Mouse (Mus musculus): Measurements from ENCODE around the gene Il10rb. TPM values are rescaled to one million over a fixed set of nuclear protein-coding genes. Genes with fewer than 3 reads are reported as not detected.

Gene Il10rb
- polyA plus RNA-seq, 1 experiment from 2014 or later = 26.0 TPM

DNA sequence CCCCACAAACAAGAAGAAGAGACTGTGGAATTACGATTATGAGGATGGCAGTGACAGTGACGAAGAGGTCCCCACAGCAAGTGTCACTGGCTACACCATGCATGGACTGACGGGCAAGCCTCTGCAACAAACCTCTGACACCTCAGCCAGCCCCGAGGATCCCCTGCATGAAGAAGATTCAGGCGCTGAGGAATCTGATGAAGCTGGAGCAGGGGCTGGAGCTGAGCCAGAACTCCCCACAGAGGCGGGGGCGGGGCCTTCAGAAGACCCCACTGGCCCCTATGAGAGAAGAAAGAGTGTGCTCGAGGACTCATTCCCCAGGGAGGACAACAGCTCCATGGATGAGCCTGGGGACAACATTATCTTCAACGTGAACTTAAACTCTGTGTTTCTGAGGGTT lies 2.2 kb upstream of the Il10rb start:
- H3K4me3 ChIP-seq = no peak overlapping the region
- no peaks in the 10 kb centered on the region for H3K9me3 ChIP-seq (replicated peaks)
- H3K27me3 ChIP-seq (replicated peaks) = no peaks in the 10 kb centered on the region
- peaks cover 63% of the 10 kb centered on the region for H3K36me3 ChIP-seq
- no peak overlapping the region for H3K4me2 ChIP-seq
- WGBS (ENCODE audit: insufficient replicate concordance) = 73% methylated on average over 9 of the region's 9 CpGs
- H3K4me1 ChIP-seq = peaks cover 49% of the 10 kb centered on the region
- ATAC-seq = no peak
- no peak overlapping the region for H3K27ac ChIP-seq
- H3K9ac ChIP-seq = no peak overlapping the region

DNA sequence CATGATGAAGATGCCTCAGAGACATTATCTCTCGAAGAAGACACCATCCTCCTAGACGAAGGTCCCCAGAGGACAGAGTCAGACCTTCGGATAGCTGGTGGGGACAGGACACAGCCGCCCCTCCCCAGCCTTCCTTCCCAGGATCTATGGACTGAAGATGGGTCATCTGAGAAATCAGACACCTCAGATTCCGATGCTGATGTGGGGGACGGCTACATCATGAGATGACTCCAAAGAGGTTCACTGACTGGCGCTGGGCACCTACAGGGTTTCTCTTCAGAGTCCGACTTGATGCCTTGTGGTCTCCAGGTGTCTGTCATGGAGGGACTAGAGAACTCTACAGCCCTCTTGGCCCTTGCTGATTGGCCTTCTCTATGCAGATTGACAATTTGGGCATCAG lies 1.8 kb upstream of the Il10rb start:
- H3K36me3 ChIP-seq = peaks cover 67% of the 10 kb centered on the region
- H3K4me1 ChIP-seq = peaks cover 53% of the 10 kb centered on the region
- H3K4me3 ChIP-seq = no peak overlapping the region
- H3K9ac ChIP-seq = no peak overlapping the region
- no peaks in the 10 kb centered on the region for H3K9me3 ChIP-seq (replicated peaks)
- no peaks in the 10 kb centered on the region for H3K27me3 ChIP-seq (replicated peaks)
- H3K4me2 ChIP-seq = no peak overlapping the region
- ATAC-seq = no peak
- WGBS (ENCODE audit: insufficient replicate concordance) = 89% methylated on average over 8 of the region's 8 CpGs
- H3K27ac ChIP-seq = no peak overlapping the region

DNA sequence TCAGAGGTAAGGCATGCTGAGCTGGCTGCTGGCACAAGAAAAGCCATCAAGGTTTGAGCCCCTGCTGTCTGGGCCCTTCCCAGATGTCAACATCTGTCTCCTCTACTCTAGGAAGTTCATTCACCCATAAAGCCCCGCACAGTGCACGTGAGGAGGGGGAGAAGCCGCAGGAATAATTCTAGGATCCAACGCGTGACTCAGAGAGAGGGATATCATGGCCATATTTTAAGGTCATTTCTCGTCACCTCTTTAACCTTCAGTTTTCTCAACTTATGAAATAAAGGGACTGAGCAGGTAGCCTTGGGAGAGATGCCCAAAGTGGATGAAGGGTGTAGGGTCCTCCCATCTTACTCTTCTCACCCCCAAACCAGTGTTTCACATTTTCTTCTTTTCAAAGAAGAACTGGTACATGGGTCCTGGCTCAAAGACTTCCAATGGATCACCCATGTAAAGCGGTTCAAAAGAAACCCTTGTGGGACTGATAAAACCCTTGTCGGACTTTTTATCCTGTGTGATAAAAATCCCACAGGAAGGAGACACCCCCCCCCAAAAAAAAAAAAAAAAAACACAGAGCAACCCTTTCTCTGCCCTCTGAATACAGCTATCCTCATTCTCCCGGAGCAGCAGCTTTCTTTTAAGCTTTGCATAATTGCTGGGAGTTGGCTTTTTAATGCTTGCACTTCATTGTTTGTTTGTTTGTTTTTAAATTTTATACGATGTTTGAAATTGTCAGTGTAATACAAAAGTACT lies 961 bp upstream of the Il10rb start:
- H3K9me3 ChIP-seq (replicated peaks) = no peaks in the 10 kb centered on the region

DNA sequence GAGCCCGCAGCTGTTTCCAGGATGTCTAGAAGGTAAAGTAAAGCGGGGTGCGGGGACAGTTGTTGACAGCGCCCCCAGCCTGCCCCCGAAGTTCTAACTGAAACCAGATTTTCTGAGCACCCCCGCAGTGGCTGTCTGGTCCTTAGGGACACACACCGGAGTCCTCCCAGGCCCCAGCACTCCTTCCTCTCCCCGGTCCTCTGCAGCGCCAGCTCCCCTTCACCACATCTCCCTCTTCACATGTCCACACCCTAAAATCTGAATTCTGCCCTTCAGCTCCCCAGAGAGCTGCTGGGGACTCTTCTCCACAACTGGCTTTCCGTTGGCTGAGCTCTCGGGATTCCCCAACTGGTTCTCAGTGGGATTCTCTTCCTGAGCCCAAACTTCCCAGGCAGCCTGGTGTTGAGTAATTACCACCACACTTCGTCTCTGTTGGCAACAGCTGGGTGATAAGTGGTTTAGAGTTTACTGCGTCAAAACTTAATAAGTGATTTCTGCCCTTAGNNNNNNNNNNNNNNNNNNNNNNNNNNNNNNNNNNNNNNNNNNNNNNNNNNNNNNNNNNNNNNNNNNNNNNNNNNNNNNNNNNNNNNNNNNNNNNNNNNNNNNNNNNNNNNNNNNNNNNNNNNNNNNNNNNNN lies 739 bp downstream of the Il10rb start:
- ATAC-seq = peak; percentile 58
- Histone ChIP-seq H3K4me2 (peak overlapping the region; percentile 97), H3K27ac (peak overlapping the region; percentile 93), H3K4me1 (peaks cover 61% of the 10 kb centered on the region), H3K9me3 (replicated peaks) (no peaks in the 10 kb centered on the region), H3K27me3 (replicated peaks) (no peaks in the 10 kb centered on the region), H3K36me3 (peaks cover 63% of the 10 kb centered on the region), H3K9ac (peak overlapping the region; percentile 96), H3K4me3 (peak overlapping the region; percentile 90)
- 2% methylated on average over 13 of the region's 13 CpGs for WGBS (ENCODE audit: insufficient replicate concordance)

More for the DNA sequence above, 961 bp upstream of the Il10rb start:
- no peak for ATAC-seq
- Histone ChIP-seq H3K4me2 (peak overlapping the region; percentile 97), H3K36me3 (peaks cover 68% of the 10 kb centered on the region), H3K4me1 (peaks cover 60% of the 10 kb centered on the region), H3K27me3 (replicated peaks) (no peaks in the 10 kb centered on the region), H3K9ac (peak overlapping the region; percentile 96; the same call in 1 of the 2 replicates), H3K27ac (peak overlapping the region; percentile 93; the same call in 1 of the 2 replicates), H3K4me3 (no peak overlapping the region)
- WGBS (ENCODE audit: insufficient replicate concordance) = 72% methylated on average over 10 of the region's 10 CpGs

DNA sequence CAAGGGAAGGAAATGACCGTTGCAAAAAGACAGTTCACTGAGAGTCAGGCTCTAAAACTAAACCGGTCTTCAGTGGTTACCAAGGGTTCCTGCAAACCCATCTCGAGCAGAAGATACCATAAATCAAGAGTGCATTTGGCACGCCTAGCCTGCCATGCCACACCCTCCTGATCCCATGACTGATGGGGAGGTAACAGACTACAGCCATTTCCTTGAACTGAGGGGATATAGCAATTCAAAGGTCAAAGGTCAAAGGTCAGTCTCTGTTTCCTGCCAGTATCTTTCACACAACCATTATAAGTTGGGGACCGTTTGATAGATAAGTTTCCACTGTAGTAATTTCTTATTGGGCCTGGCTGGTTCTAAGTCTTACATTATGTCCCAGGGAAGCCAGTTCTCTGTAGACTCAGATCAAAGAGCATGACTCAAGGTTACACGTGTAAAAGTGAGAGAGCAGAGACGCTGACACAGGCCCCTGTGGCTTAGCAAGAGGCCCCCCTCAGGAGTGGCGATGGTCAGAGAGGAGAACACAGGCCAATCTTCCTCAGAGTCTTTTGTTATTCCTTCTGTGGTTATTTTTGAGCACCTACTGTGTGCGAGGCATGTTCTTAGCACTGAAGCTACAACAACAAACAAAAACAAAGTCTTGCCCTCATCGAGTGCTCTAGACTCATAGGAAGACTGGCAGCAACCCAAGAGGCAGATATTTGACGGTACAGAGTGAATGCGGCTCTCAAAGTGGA lies 7.3 kb downstream of the Il10rb start:
- no peaks in the 10 kb centered on the region for H3K9me3 ChIP-seq (replicated peaks)
- no peak overlapping the region for H3K4me2 ChIP-seq
- H3K9ac ChIP-seq = no peak overlapping the region
- H3K27ac ChIP-seq = peak overlapping the region; percentile 73
- peaks cover 70% of the 10 kb centered on the region for H3K4me1 ChIP-seq
- ATAC-seq = peak; percentile 54; the same call in 1 of the 2 replicates
- peaks cover 84% of the 10 kb centered on the region for H3K36me3 ChIP-seq
- WGBS (ENCODE audit: insufficient replicate concordance) = 55% methylated on average over 12 of the region's 12 CpGs
- H3K4me3 ChIP-seq = no peak overlapping the region
- H3K27me3 ChIP-seq (replicated peaks) = no peaks in the 10 kb centered on the region

DNA sequence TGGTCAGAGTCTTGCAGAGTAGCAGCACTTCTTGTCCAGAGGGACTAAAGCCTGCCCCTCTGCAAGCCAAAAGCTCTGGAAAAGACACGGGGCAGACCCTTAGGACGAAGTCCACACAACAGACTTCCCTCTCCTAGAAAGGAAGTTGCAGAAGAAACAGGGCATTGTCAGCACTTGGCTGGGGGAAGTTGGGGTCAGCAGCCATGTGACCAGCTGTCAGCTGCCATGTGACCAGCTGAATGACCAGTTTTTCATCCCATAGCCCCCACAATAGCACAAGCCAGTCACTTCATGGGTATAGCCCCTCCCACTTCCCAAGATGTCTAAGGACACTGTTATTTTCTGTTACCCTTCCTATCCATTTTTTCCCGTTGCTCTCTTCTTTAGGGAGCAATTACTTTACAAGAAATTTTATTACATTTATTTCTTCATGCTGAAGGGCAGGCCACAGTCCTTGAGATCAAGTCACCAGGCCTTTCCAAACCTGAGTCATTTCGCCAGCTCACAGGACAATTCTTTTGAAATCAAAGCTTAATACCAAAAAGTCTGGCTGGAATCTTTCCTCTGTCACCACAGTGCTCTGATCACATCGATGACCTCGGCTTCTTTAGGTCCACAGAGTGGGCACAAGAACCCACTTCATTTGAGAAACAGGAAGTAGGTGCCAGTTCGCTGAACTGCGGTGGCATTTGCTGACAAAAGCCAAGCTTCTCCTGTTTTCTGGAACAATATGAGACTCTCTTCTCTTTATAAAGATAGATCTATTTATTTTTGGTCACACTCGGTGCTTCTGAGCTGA lies 9.6 kb downstream of the Il10rb start:
- Histone ChIP-seq H3K9ac (no peak overlapping the region), H3K4me1 (peaks cover 49% of the 10 kb centered on the region), H3K36me3 (peaks cover 90% of the 10 kb centered on the region), H3K27me3 (replicated peaks) (no peaks in the 10 kb centered on the region), H3K27ac (peak overlapping the region; percentile 68), H3K4me2 (no peak overlapping the region), H3K9me3 (replicated peaks) (no peaks in the 10 kb centered on the region), H3K4me3 (no peak overlapping the region)
- no peak for ATAC-seq
- 78% methylated on average over 9 of the region's 9 CpGs for WGBS (ENCODE audit: insufficient replicate concordance)

DNA sequence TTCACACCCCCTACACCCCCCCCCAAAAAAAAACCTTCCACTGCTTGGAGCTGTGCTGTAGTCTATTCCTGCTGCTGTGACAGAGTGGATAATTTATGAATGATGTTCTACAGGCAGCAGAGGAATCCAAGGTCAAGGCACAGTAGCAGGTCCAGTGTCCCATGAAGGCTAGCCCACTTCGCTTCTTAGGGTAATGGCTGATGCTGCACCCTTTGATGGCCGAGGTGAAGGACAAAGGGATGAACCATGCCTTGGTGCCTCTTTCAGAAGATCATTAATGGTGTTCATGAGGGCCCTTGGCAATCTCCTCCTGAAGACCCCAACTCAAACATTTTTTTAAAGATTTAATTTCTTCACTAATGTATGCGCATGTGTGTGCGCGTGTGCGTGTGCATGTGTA lies 10.4 kb downstream of the Il10rb start:
- Histone ChIP-seq H3K27me3 (replicated peaks) (no peaks in the 10 kb centered on the region), H3K9me3 (replicated peaks) (no peaks in the 10 kb centered on the region), H3K36me3 (peaks cover 95% of the 10 kb centered on the region), H3K4me2 (peak overlapping the region; percentile 35), H3K4me3 (no peak overlapping the region), H3K4me1 (peaks cover 43% of the 10 kb centered on the region), H3K27ac (peak overlapping the region; percentile 57), H3K9ac (no peak overlapping the region)
- no peak for ATAC-seq
- 83% methylated on average over 6 of the region's 6 CpGs for WGBS (ENCODE audit: insufficient replicate concordance)

DNA sequence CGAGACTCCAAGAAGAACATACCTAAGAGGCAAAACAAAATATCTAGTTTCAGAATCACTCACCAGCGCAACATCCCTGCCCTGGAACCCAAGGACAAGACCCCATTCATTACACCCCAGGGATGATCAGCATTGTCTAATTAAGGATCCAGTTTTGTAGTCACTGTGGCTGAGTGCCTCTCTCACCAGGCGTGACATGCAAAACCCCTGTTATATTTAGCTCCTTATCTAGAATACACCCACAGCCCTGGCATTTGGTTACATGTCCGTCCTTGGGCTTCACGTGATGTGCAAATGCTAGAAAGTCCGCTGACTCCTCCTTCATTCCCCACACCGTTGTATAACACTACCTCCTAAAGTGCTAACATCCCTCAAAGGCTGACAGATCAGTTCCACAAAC lies 11.0 kb downstream of the Il10rb start:
- no peak overlapping the region for H3K4me3 ChIP-seq
- peak overlapping the region; percentile 35 for H3K4me2 ChIP-seq
- ATAC-seq = peak; percentile 71
- H3K27ac ChIP-seq = peak overlapping the region; percentile 57
- 51% methylated on average over 7 of the region's 7 CpGs for WGBS (ENCODE audit: insufficient replicate concordance)
- H3K4me1 ChIP-seq = peaks cover 43% of the 10 kb centered on the region
- no peaks in the 10 kb centered on the region for H3K27me3 ChIP-seq (replicated peaks)
- H3K36me3 ChIP-seq = peaks cover 95% of the 10 kb centered on the region
- peak overlapping the region; percentile 25; the same call in 1 of the 2 replicates for H3K9ac ChIP-seq
- no peaks in the 10 kb centered on the region for H3K9me3 ChIP-seq (replicated peaks)

DNA sequence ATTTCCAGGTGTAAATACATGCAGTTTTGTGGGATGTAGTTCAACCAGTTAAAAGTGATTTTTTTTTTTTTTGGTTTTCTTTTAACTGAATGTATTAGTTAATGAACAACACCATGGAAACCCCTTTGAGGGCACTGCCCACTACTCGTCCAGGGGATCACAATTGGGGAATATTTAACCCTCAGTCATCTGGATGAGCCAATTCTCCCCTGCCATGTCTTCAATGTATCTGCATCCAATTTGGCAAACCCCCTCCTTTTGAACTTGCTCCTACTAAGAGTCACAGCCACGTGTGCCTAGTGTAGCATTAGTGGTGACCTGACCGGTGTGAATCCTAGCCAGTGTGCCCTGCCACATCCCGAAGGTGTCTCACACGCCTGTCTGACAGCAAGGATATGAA lies 12.6 kb downstream of the Il10rb start:
- Histone ChIP-seq H3K27me3 (replicated peaks) (no peaks in the 10 kb centered on the region), H3K9ac (no peak overlapping the region), H3K27ac (no peak overlapping the region), H3K9me3 (replicated peaks) (no peaks in the 10 kb centered on the region), H3K4me2 (no peak overlapping the region), H3K4me1 (peaks cover 29% of the 10 kb centered on the region), H3K4me3 (no peak overlapping the region), H3K36me3 (peaks cover 94% of the 10 kb centered on the region)
- 79% methylated on average over 5 of the region's 5 CpGs for WGBS (ENCODE audit: insufficient replicate concordance)
- ATAC-seq = no peak

DNA sequence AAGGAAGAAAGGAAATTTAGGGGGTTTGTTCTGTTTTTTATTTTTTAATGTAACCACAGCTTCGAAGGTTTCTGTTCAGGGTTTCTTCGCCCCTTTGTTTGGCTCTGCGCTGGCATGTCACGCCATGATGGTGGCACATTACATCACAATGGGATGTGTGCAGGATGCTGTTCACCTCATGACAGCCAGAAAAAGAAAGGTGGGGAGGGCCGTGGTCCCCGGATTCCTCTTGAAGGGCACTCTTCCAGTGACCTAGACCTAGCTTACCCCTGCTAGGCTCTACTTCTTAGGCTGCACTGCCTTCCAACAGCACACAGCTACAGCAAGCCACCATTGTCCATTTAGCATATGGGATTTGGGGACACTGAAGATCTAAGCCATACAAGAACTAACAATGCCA lies 19.9 kb downstream of the Il10rb start:
- 89% methylated on average over 6 of the region's 6 CpGs for WGBS (ENCODE audit: insufficient replicate concordance)
- no peak overlapping the region for H3K9ac ChIP-seq
- peaks cover 71% of the 10 kb centered on the region for H3K36me3 ChIP-seq
- ATAC-seq = no peak
- 0 out of 2 replicates have a peak, but pooled peaks cover 5% of the 10 kb centered on the region for H3K9me3 ChIP-seq (replicated peaks)
- no peak overlapping the region for H3K27ac ChIP-seq
- no peaks in the 10 kb centered on the region for H3K4me1 ChIP-seq
- H3K4me3 ChIP-seq = no peak overlapping the region
- H3K4me2 ChIP-seq = no peak overlapping the region
- no peaks in the 10 kb centered on the region for H3K27me3 ChIP-seq (replicated peaks)

DNA sequence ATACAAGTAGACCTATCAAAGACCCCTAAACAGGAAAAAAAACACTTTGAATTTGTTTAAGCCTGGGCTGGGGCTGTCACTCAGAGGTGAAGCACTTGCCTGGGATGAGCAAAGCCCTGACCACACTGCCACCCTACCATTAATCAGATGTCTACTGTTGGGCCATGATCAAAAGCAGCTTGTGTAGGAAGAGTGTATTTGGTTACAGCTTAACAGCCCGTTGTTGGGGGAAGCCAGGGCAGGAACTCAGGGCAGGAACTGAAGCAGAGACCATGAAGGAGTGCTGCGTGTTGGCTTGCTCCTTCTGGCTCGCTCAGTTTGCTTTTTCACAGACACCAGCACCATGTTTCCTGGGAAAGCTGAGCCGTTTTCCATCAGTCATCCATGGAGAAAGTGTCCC lies 20.6 kb downstream of the Il10rb start:
- Histone ChIP-seq H3K9ac (no peak overlapping the region), H3K27me3 (replicated peaks) (no peaks in the 10 kb centered on the region), H3K4me2 (no peak overlapping the region), H3K4me1 (0 out of 2 replicates have a peak, but pooled peaks cover under 1% of the 10 kb centered on the region), H3K27ac (no peak overlapping the region), H3K9me3 (replicated peaks) (0 out of 2 replicates have a peak, but pooled peaks cover 5% of the 10 kb centered on the region), H3K36me3 (peaks cover 63% of the 10 kb centered on the region), H3K4me3 (no peak overlapping the region)
- no peak for ATAC-seq
- 78% methylated on average over 4 of the region's 4 CpGs for WGBS (ENCODE audit: insufficient replicate concordance)

Measured in liver, embryonic 12.5 days (tissue).